Mouse (Mus musculus): ENCODE results near the gene Afp. TPM values are rescaled to one million over a fixed set of nuclear protein-coding genes. Genes with fewer than 3 reads are reported as not detected.

Afp gene
- total RNA-seq, 4 experiments from 2014 or later: not detected

GRCm38 (mm10) chr5:90507411-90507949, 16.9 kb downstream of the Afp start:
- no peak for DNase-seq

GRCm38 (mm10) chr5:90509828-90510592, 19.5 kb downstream of the Afp start:
- DNase-seq: no peak

DNA sequence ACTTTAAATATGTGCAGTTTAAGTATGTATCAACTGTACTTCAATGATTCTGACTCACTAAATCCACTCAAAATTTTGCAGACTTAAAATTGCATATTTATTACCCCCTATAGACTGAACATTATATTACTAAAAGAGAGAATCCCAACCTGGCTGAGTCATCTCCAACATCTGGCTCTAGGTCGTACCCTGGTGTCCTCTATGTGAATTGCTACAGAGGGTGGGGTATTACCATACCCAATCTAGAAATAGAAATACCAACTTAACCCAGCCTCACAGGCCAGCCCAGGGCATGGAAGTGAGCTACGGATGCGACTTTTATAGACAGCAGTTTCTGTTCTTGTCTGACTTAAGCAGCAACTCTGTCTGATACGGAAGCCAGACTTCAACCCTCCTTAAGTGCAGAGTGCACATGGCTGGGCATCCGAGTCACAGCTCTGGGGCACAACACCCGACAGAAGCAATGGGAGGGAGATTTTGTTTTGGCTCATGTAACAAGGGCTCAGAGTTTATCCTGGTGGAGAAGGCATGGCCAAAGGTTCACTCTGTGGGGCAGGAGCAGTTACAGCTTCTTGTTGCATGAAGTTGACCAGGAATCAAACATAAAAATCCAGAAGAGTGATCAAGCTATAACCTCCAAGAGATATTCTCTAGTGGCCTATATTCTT, 21.9 kb downstream of the Afp start:
- no peak for DNase-seq

DNA sequence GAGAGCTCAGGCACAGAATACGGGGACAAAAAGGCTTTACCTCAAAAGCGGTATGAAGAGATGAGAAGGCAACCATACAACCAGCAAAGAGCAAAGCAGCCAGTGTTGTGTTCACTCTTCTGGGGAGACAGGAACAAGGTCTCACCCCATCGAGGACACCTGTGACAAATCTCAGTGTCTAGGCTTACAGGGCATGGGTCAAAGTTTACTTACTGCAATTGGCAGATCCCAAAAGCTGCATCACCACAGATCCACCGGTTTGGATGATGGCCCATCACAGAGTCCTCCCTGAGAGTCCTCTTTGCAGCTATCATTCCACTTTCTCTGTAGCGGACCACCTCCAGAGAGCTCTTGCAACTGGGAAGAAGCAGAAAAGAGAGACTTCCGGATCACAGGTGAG, 25.0 kb downstream of the Afp start:
- no peak for DNase-seq

DNA sequence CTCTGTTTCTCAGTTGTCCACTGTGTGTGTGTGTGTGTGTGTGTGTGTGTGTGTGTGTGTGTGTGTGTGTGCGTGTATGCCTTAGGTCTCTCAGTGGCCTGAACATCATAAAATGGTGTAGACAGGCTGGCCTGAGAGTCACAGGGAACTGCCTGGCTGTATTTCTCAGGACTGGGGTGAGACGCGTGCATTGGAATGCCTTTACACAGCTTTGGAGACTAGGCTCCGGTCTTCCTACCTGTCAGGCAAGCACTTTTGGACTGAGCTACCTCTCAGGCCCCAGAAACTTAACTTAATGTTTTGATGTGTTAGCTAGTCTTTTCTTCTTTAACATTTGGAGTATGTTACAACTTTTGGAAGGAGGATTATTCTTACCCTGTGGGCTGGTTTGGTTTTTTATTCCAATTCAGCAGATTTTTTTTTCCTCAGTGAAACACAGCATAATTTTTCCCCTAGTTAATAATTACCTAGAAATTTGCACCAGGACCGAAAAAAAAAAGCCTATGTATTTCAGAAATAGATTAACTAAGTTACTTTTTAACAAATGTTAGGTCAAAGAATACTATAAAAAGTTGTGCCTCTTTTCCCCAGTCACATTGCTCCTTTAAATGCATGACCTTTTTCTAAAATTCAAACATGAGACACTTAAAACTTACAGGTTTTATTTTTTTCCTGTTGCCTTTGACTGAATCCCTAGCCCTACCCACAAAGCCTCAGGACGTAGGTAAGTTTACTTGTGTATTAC, 28.0 kb downstream of the Afp start, which contains the start of gene Afm:
Gene Afm (plus strand): TSS at position 577 of the 745 bp plus-strand sequence.
- no peak for DNase-seq

DNA sequence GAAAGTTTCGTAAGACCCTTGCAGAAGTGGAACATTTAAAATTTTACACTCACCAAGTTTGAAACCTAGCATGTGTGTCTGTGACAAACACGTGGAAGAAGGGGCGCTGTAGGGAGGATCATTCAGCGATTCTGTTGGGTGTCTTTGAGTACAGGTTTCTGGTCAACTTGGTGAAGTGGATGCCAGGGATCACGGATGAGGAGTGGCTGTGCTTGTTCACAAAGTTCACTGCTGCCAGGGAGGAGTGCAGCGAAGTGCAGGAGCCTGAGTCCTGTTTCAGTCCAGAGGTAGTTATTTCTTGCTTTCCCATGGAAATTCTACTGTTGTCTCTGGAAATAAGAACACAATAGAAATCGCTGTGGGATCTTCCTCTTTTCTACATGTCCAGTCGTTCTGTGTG, 60.7 kb downstream of the Afp start:
- no peak for DNase-seq

- no peak for DNase-seq
These were observed 65.5 kb downstream of the Afp start for GRCm38 (mm10) chr5:90556052-90556451.

Other genes starting within 250 kb of the Afp start
- 100 to 1,000 TPM in 2 of 4 experiments, 10 to 100 TPM in 2; 87.8 to 118 (median 94.8) TPM for gene Ankrd17, start 124.2 kb upstream of the Afp start, total RNA-seq (2022)
- gene Gm9958, start 123.5 kb upstream of the Afp start, total RNA-seq (2022): 1 to 10 TPM; 3.5 to 4.9 (median 3.9) TPM
- gene Alb, start 29.8 kb upstream of the Afp start, total RNA-seq (2022): 10 to 100 TPM in 2 of 4 experiments, 1 to 10 TPM in 2; 1.6 to 22.6 (median 9.2) TPM
- gene Afm, start 28.2 kb downstream of the Afp start, total RNA-seq (2022): under 1 TPM in 2 of 4 experiments, not detected in 2; 0.12 to 0.35 TPM
- gene 5830473C10Rik, start 70.4 kb downstream of the Afp start, total RNA-seq (2022): not detected
- 1 to 10 TPM in 3 of 4 experiments, under 1 TPM in 1; 0.46 to 2.0 (median 1.7) TPM for gene Rassf6, start 149.9 kb downstream of the Afp start, total RNA-seq (2022)

All from adrenal gland, adult 8-10 months (tissue).